Mouse (Mus musculus): ENCODE measurements at regions not wholly inside any gene's neighbourhood (a gene's known extent, or its start where the extent isn't known, plus 50 kb on each side); places are given as distances from the start of the nearest gene placed in this dataset.

GRCm38 (mm10) chr13:5937436-5937835 is 76.2 kb downstream of the Klf6 start:
- TF ChIP-seq CTCF (IDR thresholded peaks at IDR 0.05), result no peak
- no peak for TF ChIP-seq EP300 (IDR thresholded peaks at IDR 0.05)
